Mouse (Mus musculus): ENCODE results near the gene Dusp8. TPM values are rescaled to one million over a fixed set of nuclear protein-coding genes. Genes with fewer than 3 reads are reported as not detected.
"Not testable (repeated sequence)": the region's sequence is repeated elsewhere in the genome, so short reads cannot be mapped to it uniquely, and the experiment has no call there.

Dusp8 gene
- 11.4 and 13.6 TPM in 2 replicates for polyA plus RNA-seq (2015; fragmentation: Nextera tagmentation; extraction: Ambion mirVana)

- Histone ChIP-seq H3K4me3 (peak within 1 kb of the TSS; percentile 88), H3K36me3 (no peaks in the 10 kb centered on the region), H3K4me2 (peak within 1 kb of the TSS; percentile 97), H3K9ac (peak within 1 kb of the TSS; percentile 97), H3K4me1 (peaks cover 52% of the 10 kb centered on the region), H3K27me3 (replicated peaks) (peaks cover 46% of the 10 kb centered on the region), H3K27ac (replicated peaks) (peak within 1 kb of the TSS; percentile 86), H3K9me3 (no peaks in the 10 kb centered on the region)
- peak; percentile 91 for ATAC-seq (ENCODE audit: extremely low read depth, insufficient number of reproducible peaks, low FRiP score, low TSS enrichment)
- WGBS: under 1% methylated on average over 60 of the region's 63 CpGs
These were observed at the start of gene Dusp8 for GRCm38 (mm10) chr7:142095183-142095931. TSS of gene Dusp8 (minus strand) at chr7:142095843.

- Histone ChIP-seq H3K4me2 (no peak within 1 kb of the TSS), H3K27ac (replicated peaks) (no peak within 1 kb of the TSS), H3K36me3 (no peaks in the 10 kb centered on the region), H3K9ac (no peak within 1 kb of the TSS), H3K4me3 (no peak within 1 kb of the TSS), H3K4me1 (peaks cover 9% of the 10 kb centered on the region), H3K9me3 (no peaks in the 10 kb centered on the region), H3K27me3 (replicated peaks) (peaks cover 7% of the 10 kb centered on the region)
- ATAC-seq (ENCODE audit: extremely low read depth, insufficient number of reproducible peaks, low FRiP score, low TSS enrichment): no peak
- WGBS: 49% methylated on average over 1 of the region's 1 CpGs
These were observed 48.9 kb upstream of the Dusp8 start, which contains the start of gene Gm45337 for GRCm38 (mm10) chr7:142144507-142144906. TSS of gene Gm45337 (minus strand) at chr7:142144607.

- not testable (repeated sequence) for ATAC-seq (ENCODE audit: extremely low read depth, insufficient number of reproducible peaks, low FRiP score, low TSS enrichment); H3K36me3 ChIP-seq; H3K27me3 ChIP-seq (replicated peaks); H3K4me3 ChIP-seq; H3K4me1 ChIP-seq; H3K9ac ChIP-seq; H3K9me3 ChIP-seq; H3K4me2 ChIP-seq; H3K27ac ChIP-seq (replicated peaks)
- WGBS: 22% methylated on average over 1 of the region's 1 CpGs
These were observed 47.9 kb upstream of the Dusp8 start for GRCm38 (mm10) chr7:142143506-142144010.

- Histone ChIP-seq H3K4me1 (peaks cover 9% of the 10 kb centered on the region), H3K36me3 (no peaks in the 10 kb centered on the region), H3K27ac (replicated peaks) (no peak overlapping the region), H3K27me3 (replicated peaks) (peaks cover 7% of the 10 kb centered on the region), H3K9me3 (no peaks in the 10 kb centered on the region), H3K4me3 (no peak overlapping the region), H3K4me2 (no peak overlapping the region), H3K9ac (no peak overlapping the region)
- no peak for ATAC-seq (ENCODE audit: extremely low read depth, insufficient number of reproducible peaks, low FRiP score, low TSS enrichment)
- 3% methylated on average over 1 of the region's 1 CpGs for WGBS
These were observed 45.1 kb upstream of the Dusp8 start for GRCm38 (mm10) chr7:142140696-142141095.

- not testable (repeated sequence) for H3K9ac ChIP-seq; H3K4me2 ChIP-seq; H3K4me1 ChIP-seq; H3K9me3 ChIP-seq; ATAC-seq (ENCODE audit: extremely low read depth, insufficient number of reproducible peaks, low FRiP score, low TSS enrichment); H3K27ac ChIP-seq (replicated peaks); H3K36me3 ChIP-seq; H3K4me3 ChIP-seq
- WGBS: 36% methylated on average over 2 of the region's 2 CpGs
- H3K27me3 ChIP-seq (replicated peaks): peaks cover 10% of the 10 kb centered on the region; the same call in 1 of the 2 replicates
These were observed 40.3 kb upstream of the Dusp8 start, which contains the start of gene Gm39115 for GRCm38 (mm10) chr7:142135934-142136333. TSS of gene Gm39115 (minus strand) at chr7:142136034.

GRCm38 (mm10) chr7:142134206-142134995, 38.8 kb upstream of the Dusp8 start:
- no peak overlapping the region for H3K4me3 ChIP-seq
- H3K4me2 ChIP-seq: no peak overlapping the region
- ATAC-seq (ENCODE audit: extremely low read depth, insufficient number of reproducible peaks, low FRiP score, low TSS enrichment): no peak
- 39% methylated on average over 4 of the region's 4 CpGs for WGBS
- H3K4me1 ChIP-seq: no peaks in the 10 kb centered on the region
- no peaks in the 10 kb centered on the region for H3K36me3 ChIP-seq
- H3K9me3 ChIP-seq: no peaks in the 10 kb centered on the region
- H3K9ac ChIP-seq: no peak overlapping the region
- H3K27ac ChIP-seq (replicated peaks): no peak overlapping the region
- peaks cover 12% of the 10 kb centered on the region; the same call in 1 of the 2 replicates for H3K27me3 ChIP-seq (replicated peaks)

GRCm38 (mm10) chr7:142128843-142129242, 33.2 kb upstream of the Dusp8 start:
- Histone ChIP-seq H3K4me3 (no peak overlapping the region), H3K4me2 (no peak overlapping the region), H3K27ac (replicated peaks) (no peak overlapping the region), H3K27me3 (replicated peaks) (peaks cover 15% of the 10 kb centered on the region; the same call in 1 of the 2 replicates), H3K36me3 (no peaks in the 10 kb centered on the region), H3K9me3 (no peaks in the 10 kb centered on the region), H3K4me1 (no peaks in the 10 kb centered on the region), H3K9ac (no peak overlapping the region)
- WGBS: 48% methylated on average over 4 of the region's 4 CpGs
- no peak for ATAC-seq (ENCODE audit: extremely low read depth, insufficient number of reproducible peaks, low FRiP score, low TSS enrichment)

- not testable (repeated sequence) for H3K4me1 ChIP-seq; H3K9me3 ChIP-seq; ATAC-seq (ENCODE audit: extremely low read depth, insufficient number of reproducible peaks, low FRiP score, low TSS enrichment); H3K27ac ChIP-seq (replicated peaks); H3K36me3 ChIP-seq; H3K4me2 ChIP-seq; H3K4me3 ChIP-seq; H3K9ac ChIP-seq
- peaks cover 19% of the 10 kb centered on the region; the same call in 1 of the 2 replicates for H3K27me3 ChIP-seq (replicated peaks)
- WGBS: 85% methylated on average over 1 of the region's 1 CpGs
These were observed 25.0 kb upstream of the Dusp8 start, which contains the start of gene Gm45618 for GRCm38 (mm10) chr7:142120629-142121028. TSS of gene Gm45618 (minus strand) at chr7:142120729.

- Histone ChIP-seq H3K4me1 (no peaks in the 10 kb centered on the region), H3K27ac (replicated peaks) (no peak overlapping the region), H3K4me3 (no peak overlapping the region), H3K36me3 (no peaks in the 10 kb centered on the region), H3K4me2 (no peak overlapping the region), H3K9ac (no peak overlapping the region), H3K27me3 (replicated peaks) (peaks cover 19% of the 10 kb centered on the region; the same call in 1 of the 2 replicates), H3K9me3 (no peaks in the 10 kb centered on the region)
- 14% methylated on average over 5 of the region's 5 CpGs for WGBS
- no peak for ATAC-seq (ENCODE audit: extremely low read depth, insufficient number of reproducible peaks, low FRiP score, low TSS enrichment)
These were observed 24.0 kb upstream of the Dusp8 start for GRCm38 (mm10) chr7:142119632-142120031.

- no peak overlapping the region for H3K9ac ChIP-seq
- no peak overlapping the region for H3K4me2 ChIP-seq
- no peaks in the 10 kb centered on the region for H3K4me1 ChIP-seq
- peaks cover 14% of the 10 kb centered on the region for H3K27me3 ChIP-seq (replicated peaks)
- H3K36me3 ChIP-seq: no peaks in the 10 kb centered on the region
- ATAC-seq (ENCODE audit: extremely low read depth, insufficient number of reproducible peaks, low FRiP score, low TSS enrichment): no peak
- WGBS: 49% methylated on average over 5 of the region's 5 CpGs
- H3K27ac ChIP-seq (replicated peaks): no peak overlapping the region
- no peak overlapping the region for H3K4me3 ChIP-seq
- no peaks in the 10 kb centered on the region for H3K9me3 ChIP-seq
These were observed 9.1 kb upstream of the Dusp8 start for GRCm38 (mm10) chr7:142104747-142105146.

- H3K27me3 ChIP-seq (replicated peaks): peaks cover 49% of the 10 kb centered on the region
- H3K4me3 ChIP-seq: no peak overlapping the region
- no peak for ATAC-seq (ENCODE audit: extremely low read depth, insufficient number of reproducible peaks, low FRiP score, low TSS enrichment)
- H3K4me2 ChIP-seq: no peak overlapping the region
- 8% methylated on average over 9 of the region's 9 CpGs for WGBS
- peaks cover 28% of the 10 kb centered on the region for H3K4me1 ChIP-seq
- H3K27ac ChIP-seq (replicated peaks): no peak overlapping the region
- H3K9me3 ChIP-seq: no peaks in the 10 kb centered on the region
- H3K36me3 ChIP-seq: no peaks in the 10 kb centered on the region
- H3K9ac ChIP-seq: no peak overlapping the region
These were observed 2.1 kb upstream of the Dusp8 start for GRCm38 (mm10) chr7:142097776-142098175.

Data from heart, embryonic 13.5 days (tissue).